Mouse (Mus musculus): ENCODE data around the gene Cdk17. TPM values are rescaled to one million over a fixed set of nuclear protein-coding genes. Genes with fewer than 3 reads are reported as not detected.

Cdk17 gene
- polyA plus RNA-seq, 1 experiment = 147 TPM

- DNase-seq (ENCODE audit: extremely low spot score in 1 of 2, low spot score in 1 of 2) = no peak
These were observed 150.2 kb downstream of the Cdk17 start, which contains the start of gene Elk3 for GRCm38 (mm10) chr10:93310721-93311411. Gene Elk3, minus strand, starts transcription at chr10:93311135.

GRCm38 (mm10) chr10:93311576-93311975 is 150.9 kb downstream of the Cdk17 start:
- DNase-seq (ENCODE audit: extremely low spot score in 1 of 2, low spot score in 1 of 2) = no peak

Other genes with a start within 250 kb of the Cdk17 start
- 3.5 and 3.8 TPM in 2 replicates for gene Cfap54, start 79.3 kb upstream of the Cdk17 start, polyA plus RNA-seq (2012; rRNA removed)
- gene Elk3, start 150.3 kb downstream of the Cdk17 start, polyA plus RNA-seq (2012; rRNA removed) = 8.0 and 8.4 TPM in 2 replicates